ENCODE assay signal across 11 mouse cellular contexts in genomic region chr15:27724796-27725680, GRCm38 (mm10). TPM values are rescaled to one million over a fixed set of nuclear protein-coding genes. Genes with fewer than 3 reads are reported as not detected.
DNase-seq lines count a peak whose midpoint lies in the region; ATAC-seq and TF ChIP-seq lines count a peak whose summit lies in the region.
"Had no signal": no experiment of that assay in that cellular context is flagged by ENCODE, and none has a peak within 500 bp of the region (broad histone marks: within the 10 kb centered on the region; RNA-seq: fewer than 3 reads in every experiment).

No protein-coding gene starts in this region.

- H3K9ac ChIP-seq in hindbrain, postnatal 0 days (replicated peaks; ENCODE audit: low read length): no peak overlapping the region
- no peak overlapping the region for H3K9ac ChIP-seq in hindbrain, embryonic 14.5 days
- no peak overlapping the region for H3K9ac ChIP-seq in liver, embryonic 11.5 days (ENCODE audit: low read depth, low read length)

- ATAC-seq in hindbrain, postnatal 0 days: no peak
- no peak for ATAC-seq in hindbrain, embryonic 14.5 days (ENCODE audit: low FRiP score)
- peak; percentile 51 for ATAC-seq in liver, embryonic 11.5 days (replicated peaks; ENCODE audit: low FRiP score)
- ATAC-seq in erythroid progenitor cell, adult 5-6 weeks (replicated peaks; ENCODE audit: low FRiP score, poor library complexity, severe bottlenecking): no peak
- ATAC-seq: Patski had no signal

- 0 out of 2 replicates have a peak overlapping the region, but pooled peaks have one; percentile 27 for H3K27ac ChIP-seq in hindbrain, postnatal 0 days
- H3K27ac ChIP-seq in hindbrain, embryonic 14.5 days: no peak overlapping the region
- 0 out of 2 replicates have a peak overlapping the region, but pooled peaks have one; percentile 70 for H3K27ac ChIP-seq in cortical plate, adult 2 months (ENCODE audit: insufficient read depth, low read length)
- H3K27ac ChIP-seq in liver, embryonic 11.5 days (ENCODE audit: low read depth, low read length): peak overlapping the region; percentile 46

- H3K4me1 ChIP-seq in hindbrain, postnatal 0 days (ENCODE audit: insufficient read depth, low read length): no peaks in the 10 kb centered on the region
- H3K4me1 ChIP-seq in hindbrain, embryonic 14.5 days (replicated peaks; ENCODE audit: control insufficient read depth, insufficient read depth, low read length): no peaks in the 10 kb centered on the region
- H3K4me1 ChIP-seq in cortical plate, adult 2 months (ENCODE audit: control insufficient read depth, insufficient read depth, low read length): peaks cover 2% of the 10 kb centered on the region; the same call in 1 of the 2 replicates
- H3K4me1 ChIP-seq in liver, embryonic 11.5 days (replicated peaks; ENCODE audit: control insufficient read depth, insufficient read depth, low read length): peaks cover 14% of the 10 kb centered on the region

- H3K9me3 ChIP-seq in hindbrain, postnatal 0 days (ENCODE audit: low read length): 0 out of 2 replicates have a peak, but pooled peaks cover 4% of the 10 kb centered on the region
- peaks cover 4% of the 10 kb centered on the region; the same call in 1 of the 2 replicates for H3K9me3 ChIP-seq in hindbrain, embryonic 14.5 days (ENCODE audit: control insufficient read depth, low read length)
- no peaks in the 10 kb centered on the region for H3K9me3 ChIP-seq in liver, embryonic 11.5 days (ENCODE audit: control insufficient read depth, low read length)

- TF ChIP-seq POLR2A in cortical plate, adult 2 months (IDR thresholded peaks at IDR 0.05; ENCODE audit: extremely low read depth, insufficient read depth, low read length): no peak

- H3K27me3 ChIP-seq in hindbrain, postnatal 0 days (ENCODE audit: insufficient read depth, low read length): no peaks in the 10 kb centered on the region
- no peaks in the 10 kb centered on the region for H3K27me3 ChIP-seq in hindbrain, embryonic 14.5 days (ENCODE audit: control insufficient read depth, insufficient read depth, low read length)
- H3K27me3 ChIP-seq in liver, embryonic 11.5 days (replicated peaks; ENCODE audit: control insufficient read depth, insufficient read depth, low read length): no peaks in the 10 kb centered on the region
- H3K27me3 ChIP-seq: Patski had no signal

- 81% methylated on average over 9 of the region's 9 CpGs for WGBS in hindbrain, postnatal 0 days
- WGBS in hindbrain, embryonic 14.5 days: 84% methylated on average over 9 of the region's 9 CpGs
- WGBS in liver, embryonic 11.5 days: 38% methylated on average over 9 of the region's 9 CpGs

- no peak overlapping the region for H3K4me3 ChIP-seq in hindbrain, postnatal 0 days (ENCODE audit: low read length)
- no peak overlapping the region for H3K4me3 ChIP-seq in hindbrain, embryonic 14.5 days (replicated peaks; ENCODE audit: low read length)
- no peak overlapping the region for H3K4me3 ChIP-seq in cortical plate, adult 2 months (ENCODE audit: insufficient read depth, low read length)
- no peak overlapping the region for H3K4me3 ChIP-seq in liver, embryonic 11.5 days (ENCODE audit: low read depth, low read length)

- no peak for DNase-seq in hindbrain, postnatal 0 days (ENCODE audit: low spot score)
- no peak for DNase-seq in hindbrain, embryonic 14.5 days (ENCODE audit: low spot score)
- DNase-seq in CD4-positive helper T cell, adult 2 months (ENCODE audit: low read depth, low spot score): peak; percentile 41
- no peak for DNase-seq in liver, embryonic 11.5 days (ENCODE audit: low spot score)
- DNase-seq in embryo, embryonic 9.5 days (ENCODE audit: extremely low spot score): no peak
- DNase-seq in urinary bladder, postnatal 10 days (ENCODE audit: low spot score): no peak
- DNase-seq: embryo, embryonic 11 days; right cerebral cortex, adult 18-20 months had no signal

- no peak overlapping the region for H3K4me2 ChIP-seq in hindbrain, postnatal 0 days (ENCODE audit: low read depth, low read length)
- H3K4me2 ChIP-seq in hindbrain, embryonic 14.5 days (replicated peaks): no peak overlapping the region
- peak overlapping the region; percentile 47 for H3K4me2 ChIP-seq in liver, embryonic 11.5 days

- no peaks in the 10 kb centered on the region for H3K36me3 ChIP-seq in hindbrain, postnatal 0 days (ENCODE audit: insufficient read depth, low read length)
- H3K36me3 ChIP-seq in hindbrain, embryonic 14.5 days (replicated peaks; ENCODE audit: control insufficient read depth, insufficient read depth): peaks cover 7% of the 10 kb centered on the region; the same call in 1 of the 2 replicates
- H3K36me3 ChIP-seq in liver, embryonic 11.5 days (ENCODE audit: control insufficient read depth, insufficient read depth, low read length): no peaks in the 10 kb centered on the region

- TF ChIP-seq CTCF in hindbrain, postnatal 0 days (IDR thresholded peaks at IDR 0.05; ENCODE audit: low read depth): no peak
- TF ChIP-seq CTCF in cortical plate, adult 2 months (IDR thresholded peaks at IDR 0.05; ENCODE audit: extremely low read depth, insufficient read depth, low read length): no peak

RNA-seq across cellular contexts. Expression of gene Otulinl, which starts 43.7 kb away (rescaled TPM):
- total RNA-seq in hindbrain, postnatal 0 days (2014; rRNA removed): 5.5 and 11.0 TPM in 2 replicates
- polyA plus RNA-seq in hindbrain, postnatal 0 days (2015; fragmentation: Nextera tagmentation; extraction: Ambion mirVana): 13.1 and 18.4 TPM in 2 replicates
- 15.2 and 16.2 TPM in 2 replicates for polyA plus RNA-seq in hindbrain, embryonic 14.5 days (2014; fragmentation: Nextera tagmentation; extraction: Ambion mirVana)
- polyA plus RNA-seq in cortical plate, adult 2 months (2012; rRNA removed): 17.8 and 21.1 TPM in 2 replicates
- polyA plus RNA-seq in liver, embryonic 11.5 days (2014; fragmentation: Nextera tagmentation; extraction: Ambion mirVana): 13.4 and 14.7 TPM in 2 replicates
- total RNA-seq in erythroid progenitor cell, adult 5-6 weeks (2015; ENCODE audit: low replicate concordance): 9.2 and 36.0 TPM in 2 replicates
- total RNA-seq in erythroid progenitor cell, adult 5-6 weeks (2017; ENCODE audit: low replicate concordance): 2.2 and 8.5 TPM in 2 replicates
